Mouse (Mus musculus): Measurements from ENCODE around the gene Rb1.

Gene Rb1

DNA sequence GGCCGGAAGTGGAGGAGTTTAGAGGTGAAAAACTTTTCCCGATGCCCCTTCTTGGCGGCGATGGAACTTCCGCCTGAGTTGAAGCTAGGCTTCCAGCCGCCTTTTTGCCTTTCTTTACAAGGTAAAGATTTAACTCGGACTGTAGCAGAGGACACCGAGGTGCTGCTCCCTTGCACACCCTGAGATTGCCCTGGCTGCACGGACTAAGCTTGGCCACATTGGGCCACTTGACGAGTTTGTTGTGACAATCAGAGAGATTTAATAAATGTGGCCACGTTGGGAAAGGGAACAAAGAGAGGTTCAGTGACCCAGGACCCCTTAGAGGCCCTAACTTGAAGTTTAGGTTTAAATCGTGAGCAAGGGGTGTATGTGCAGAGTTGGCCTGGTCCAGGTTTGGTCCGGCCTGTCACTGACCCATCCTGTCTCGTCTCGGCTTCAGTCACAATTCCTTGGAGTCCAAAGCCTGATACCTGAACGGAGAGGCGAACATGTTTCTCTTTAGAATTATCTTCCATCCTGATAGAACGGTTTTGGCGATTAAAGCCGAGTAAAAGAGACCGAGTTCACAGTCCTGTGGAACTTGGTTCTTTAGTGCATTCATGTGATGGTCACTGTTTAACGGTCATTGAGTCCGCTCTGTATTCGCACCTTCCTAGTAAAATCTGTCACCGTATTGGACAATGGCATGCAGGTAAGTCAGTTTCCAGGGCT lies 181.8 kb downstream of the Rb1 start:
- DNase-seq: no peak

DNA sequence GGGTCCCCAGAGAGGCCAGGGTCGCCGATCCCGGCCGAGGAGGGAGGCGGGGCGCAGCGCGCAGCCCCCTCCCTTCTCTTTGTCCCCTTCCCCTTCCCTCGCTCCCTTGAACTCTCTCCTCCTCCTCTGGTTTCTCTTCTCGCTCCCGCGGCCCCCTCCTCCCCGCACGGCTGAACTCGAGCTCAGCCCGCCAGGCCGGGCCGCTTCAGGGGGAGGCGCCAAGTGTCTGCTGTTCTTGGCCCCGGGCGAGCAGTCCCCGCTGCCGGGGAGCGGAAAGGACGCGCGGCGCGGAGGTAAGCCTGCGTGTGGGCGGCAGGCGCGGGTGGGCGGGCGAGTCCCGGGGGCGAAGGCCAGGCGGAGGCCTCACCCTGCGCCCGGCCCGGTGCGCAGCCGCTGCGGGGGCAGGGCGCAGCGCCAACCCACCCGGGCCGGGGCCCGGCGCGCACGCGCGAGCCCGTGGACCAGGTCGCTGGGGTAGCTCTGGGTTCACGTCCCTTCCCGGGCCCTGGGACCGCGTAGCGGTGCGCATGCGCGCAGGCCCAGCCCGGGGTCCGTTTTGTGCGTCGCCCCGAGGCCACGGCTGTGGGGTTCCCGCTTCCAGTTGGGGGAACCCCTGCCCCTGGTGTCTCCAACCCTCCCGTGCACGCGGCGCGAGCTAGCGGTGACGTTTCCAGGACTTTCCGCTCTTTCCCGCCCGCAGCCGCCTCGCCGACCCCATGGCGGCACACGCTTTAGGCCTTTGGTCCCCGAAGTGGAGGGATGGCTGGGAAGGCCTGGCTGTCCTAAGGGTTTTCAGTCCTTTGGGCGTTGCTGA lies 182.5 kb downstream of the Rb1 start:
- peak; percentile 81 for DNase-seq

DNA sequence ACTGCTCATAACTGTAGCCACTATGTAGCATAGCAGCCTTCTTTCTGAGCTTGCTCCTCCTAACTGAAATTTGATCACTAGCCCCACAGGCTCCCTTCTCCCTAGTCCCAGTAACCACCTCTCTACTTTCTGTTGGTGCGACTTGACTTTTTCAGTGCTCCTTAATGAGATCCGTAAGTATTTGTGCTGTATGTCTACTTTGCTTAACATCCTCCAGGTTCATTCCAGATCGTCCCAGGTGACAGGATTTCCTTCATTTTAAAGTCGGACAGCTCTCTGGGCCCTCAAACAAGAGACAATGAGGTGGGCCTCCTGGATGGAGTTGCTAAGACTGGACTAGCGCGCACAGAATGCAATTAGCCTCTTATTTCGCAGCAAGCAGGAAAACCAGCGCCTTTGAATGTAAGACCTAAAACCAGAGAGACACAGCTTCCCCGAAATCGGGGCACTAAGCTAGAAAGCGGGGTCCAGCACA lies 183.2 kb downstream of the Rb1 start:
- DNase-seq: no peak

DNA sequence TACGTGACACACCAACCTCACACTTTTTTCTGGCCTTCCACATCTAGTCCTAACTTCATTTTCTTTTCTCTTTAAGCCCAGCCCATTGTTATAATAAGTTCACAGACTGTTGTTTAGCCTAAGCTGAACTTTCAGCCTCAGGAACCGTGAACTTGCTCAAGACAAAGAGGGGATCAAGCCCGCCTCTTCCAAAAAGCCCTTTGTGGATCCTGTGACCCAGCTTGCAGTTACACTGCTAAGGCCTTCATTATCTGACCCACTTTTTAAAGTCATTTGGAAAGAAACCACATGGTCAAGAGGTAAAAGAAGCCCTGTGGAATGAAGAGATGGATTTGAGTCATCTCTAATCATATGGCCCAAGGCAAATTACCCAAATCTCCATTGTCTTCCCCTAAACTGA lies 183.8 kb downstream of the Rb1 start:
- no peak for DNase-seq

DNA sequence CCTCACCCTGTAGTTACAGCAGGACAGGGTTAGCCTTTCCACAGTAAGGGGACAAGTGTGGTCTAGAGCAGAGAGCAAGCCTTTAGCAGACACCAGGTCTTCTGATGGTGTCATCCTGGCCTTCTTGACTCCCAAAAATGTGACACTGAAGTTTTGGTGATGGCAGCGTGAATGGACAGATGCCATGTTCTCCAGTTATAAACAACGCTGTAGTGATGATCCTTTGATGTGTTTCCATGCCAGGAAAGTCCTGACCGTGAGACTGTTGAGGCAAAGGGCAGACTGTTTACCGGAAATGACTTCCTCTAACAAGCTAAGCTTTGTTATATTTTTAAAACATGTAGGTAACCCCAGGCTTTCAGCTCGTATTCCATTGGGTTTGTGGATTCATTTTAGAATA lies 185.8 kb downstream of the Rb1 start:
- DNase-seq: no peak

DNA sequence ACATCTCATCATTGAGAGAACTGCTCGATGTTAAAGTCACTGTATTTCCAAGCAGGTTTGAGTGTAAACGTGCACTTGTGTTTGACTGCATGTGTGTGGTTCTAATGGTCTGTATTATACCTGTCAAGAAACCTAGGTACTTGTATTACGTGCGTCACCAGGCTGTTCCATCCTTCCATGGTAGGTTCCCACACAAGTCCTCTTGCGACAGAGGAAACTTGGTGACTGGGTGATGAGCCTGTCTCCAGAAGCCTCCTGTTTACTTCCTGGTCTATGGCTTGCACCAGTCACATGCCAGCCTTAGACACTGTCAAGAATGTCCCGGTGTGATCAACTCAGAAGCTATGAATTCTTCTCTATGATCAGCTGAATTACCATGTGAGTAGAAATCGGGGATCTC lies 187.1 kb downstream of the Rb1 start:
- DNase-seq: no peak

DNA sequence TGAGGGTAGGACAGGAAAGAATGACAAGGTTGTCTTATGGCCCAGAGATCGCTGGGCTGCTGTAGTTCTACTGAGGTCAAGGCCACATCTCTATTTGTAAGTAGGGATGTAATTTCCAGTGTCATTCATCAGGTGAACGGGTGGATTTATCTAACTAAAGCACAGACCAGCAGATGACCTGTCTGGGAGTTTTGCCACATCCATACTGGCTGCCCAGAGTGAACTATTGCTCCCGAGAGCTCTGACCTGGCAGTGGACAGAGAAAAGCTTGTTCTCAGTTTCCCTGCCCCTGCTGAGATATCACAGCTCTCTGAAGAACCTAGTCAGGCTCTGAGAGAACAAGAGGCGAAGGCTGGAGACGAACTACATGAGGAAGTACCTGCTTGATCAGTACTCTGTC lies 188.4 kb downstream of the Rb1 start:
- DNase-seq: no peak

All from right cerebral cortex, adult 18-20 months (tissue).